Mouse (Mus musculus) CH12.LX (cell line): ENCODE results near the gene Psmd1. TPM values are rescaled to one million over a fixed set of nuclear protein-coding genes. Genes with fewer than 3 reads are reported as not detected.

Source experiments
- DNase-seq: peaks from one replicate; pipeline ENCODE4 v3.0.0-alpha.2; 2013; ENCODE audit errors: extremely low read depth
- H3K27ac ChIP-seq: 2 replicates; pipeline ENCODE4 v1.5.1; 2012; ENCODE audit warnings: low read depth, mild to moderate bottlenecking, control low read depth, moderate library complexity; ENCODE audit not compliant: insufficient read depth
- H3K27me3 ChIP-seq: replicated peaks from 2 replicates; pipeline ENCODE3; 2012; ENCODE audit warnings: inconsistent platforms
- H3K36me3 ChIP-seq, 2 experiments: replicated peaks in 1 of 2; 2 replicates each; pipeline versions ENCODE3 to v1.6.1; 2012; ENCODE audit warnings: inconsistent platforms in 1 of 2, low read length in 1 of 2, mild to moderate bottlenecking in 1 of 2, mixed read lengths in 1 of 2, moderate library complexity in 1 of 2; ENCODE audit not compliant: control insufficient read depth in 1 of 2, insufficient read depth in 1 of 2
- H3K4me1 ChIP-seq, 2 experiments: 2 replicates each; pipeline ENCODE4 v1.6.1; 2012; ENCODE audit warnings: inconsistent platforms in 1 of 2, moderate library complexity in 1 of 2; ENCODE audit not compliant: insufficient read depth in 2 of 2, control insufficient read depth in 1 of 2
- H3K4me2 ChIP-seq: 2 replicates; pipeline ENCODE4 v1.6.1; 2012; ENCODE audit warnings: low read depth, mild to moderate bottlenecking, control low read depth; ENCODE audit not compliant: poor library complexity, insufficient read depth, severe bottlenecking
- H3K4me3 ChIP-seq, 3 experiments: fragments of 150-350 bp in 1 of 3; sonication (generic) in 1 of 3; replicated peaks in 1 of 3; 2 replicates each; pipeline versions ENCODE3 to v1.5.1; 2011 to 2012; ENCODE audit warnings: low read depth in 2 of 3, low read length in 2 of 3, mild to moderate bottlenecking in 2 of 3, moderate library complexity in 2 of 3, control low read depth in 1 of 3, improper control_type of control experiment in 1 of 3, inconsistent platforms in 1 of 3, mixed read lengths in 1 of 3; ENCODE audit not compliant: poor library complexity in 1 of 3
- H3K79me2 ChIP-seq: replicated peaks from 2 replicates; pipeline ENCODE4 v1.6.1; 2012; ENCODE audit warnings: mild to moderate bottlenecking, moderate library complexity; ENCODE audit not compliant: control insufficient read depth, poor library complexity, insufficient read depth, severe bottlenecking; ENCODE audit errors: extremely low read depth
- H3K9ac ChIP-seq: 2 replicates; pipeline ENCODE4 v1.6.1; 2012; ENCODE audit warnings: low read depth, mild to moderate bottlenecking, control low read depth, moderate library complexity; ENCODE audit not compliant: insufficient read depth
- H3K9me3 ChIP-seq: replicated peaks from 2 replicates; pipeline ENCODE3; 2012; ENCODE audit warnings: low read length, inconsistent platforms, mixed read lengths
- CHD1 ChIP-seq: IDR thresholded peaks from 2 replicates; pipeline ENCODE4 v1.6.1; 2012; ENCODE audit warnings: low read depth, low read length, improper control_type of control experiment, inconsistent platforms
- CTCF ChIP-seq, 2 experiments: IDR thresholded peaks in 1 of 2; conservative IDR thresholded peaks in 1 of 2; 2 replicates each; pipeline ENCODE4 v1.5.1; 2011 to 2012; ENCODE audit warnings: low read depth in 2 of 2, low read length in 2 of 2, improper control_type of control experiment in 1 of 2, inconsistent platforms in 1 of 2, mild to moderate bottlenecking in 1 of 2, moderate library complexity in 1 of 2
- E2F4 ChIP-seq: IDR thresholded peaks from 2 replicates; pipeline ENCODE4 v1.6.1; 2011; ENCODE audit warnings: low read depth, low read length, improper control_type of control experiment; ENCODE audit not compliant: insufficient replicate concordance
- ELF1 ChIP-seq: IDR thresholded peaks from 2 replicates; pipeline ENCODE4 v1.6.1; 2014; ENCODE audit warnings: low read depth, mild to moderate bottlenecking, inconsistent platforms, low read length, improper control_type of control experiment
- GABPA ChIP-seq: IDR thresholded peaks from 2 replicates; pipeline ENCODE4 v1.6.1; 2012; ENCODE audit warnings: low read depth, low read length, improper control_type of control experiment, inconsistent platforms; ENCODE audit not compliant: insufficient replicate concordance
- HCFC1 ChIP-seq: IDR thresholded peaks from 2 replicates; pipeline ENCODE4 v1.6.1; 2012; ENCODE audit warnings: low read depth, mild to moderate bottlenecking, inconsistent platforms, low read length, improper control_type of control experiment
- MAFK ChIP-seq: IDR thresholded peaks from 2 replicates; pipeline ENCODE4 v1.6.1; 2011; ENCODE audit warnings: low read length, improper control_type of control experiment; ENCODE audit not compliant: insufficient replicate concordance
- MAZ ChIP-seq: IDR thresholded peaks from 2 replicates; pipeline ENCODE4 v1.6.1; 2012; ENCODE audit warnings: low read depth, mild to moderate bottlenecking, inconsistent platforms, low read length, improper control_type of control experiment, moderate library complexity
- MEF2A ChIP-seq: IDR thresholded peaks from 2 replicates; pipeline ENCODE4 v1.6.1; 2014; ENCODE audit warnings: low read depth, mild to moderate bottlenecking, inconsistent platforms, low read length, improper control_type of control experiment, borderline replicate concordance
- MYC ChIP-seq: IDR thresholded peaks from 2 replicates; pipeline ENCODE4 v1.6.1; 2011; ENCODE audit warnings: low read depth, mild to moderate bottlenecking, improper control_type of control experiment, low read length
- NRF1 ChIP-seq: IDR thresholded peaks from 2 replicates; pipeline ENCODE4 v1.6.1; 2014; ENCODE audit warnings: low read depth, mild to moderate bottlenecking, inconsistent platforms, low read length, improper control_type of control experiment, moderate library complexity
- PAX5 ChIP-seq: IDR thresholded peaks from 2 replicates; pipeline ENCODE4 v1.6.1; 2012; ENCODE audit warnings: low read length, inconsistent platforms, mixed read lengths
- POLR2A ChIP-seq: IDR thresholded peaks from 2 replicates; pipeline ENCODE4 v1.6.1; 2011; ENCODE audit warnings: low read depth, mild to moderate bottlenecking, improper control_type of control experiment, low read length
- POLR2AphosphoS2 ChIP-seq: IDR thresholded peaks from 2 replicates; pipeline ENCODE4 v1.6.1; 2011; ENCODE audit warnings: low read depth, low read length, improper control_type of control experiment
- RAD21 ChIP-seq: IDR thresholded peaks from 2 replicates; pipeline ENCODE4 v1.6.1; 2011; ENCODE audit warnings: low read depth, mild to moderate bottlenecking, low read length, improper control_type of control experiment, moderate library complexity
- RCOR1 ChIP-seq: conservative IDR thresholded peaks from 2 replicates; pipeline ENCODE4 v1.6.1; 2012; ENCODE audit warnings: low read depth, mild to moderate bottlenecking, inconsistent platforms, low read length, improper control_type of control experiment
- TBP ChIP-seq: conservative IDR thresholded peaks from 2 replicates; pipeline ENCODE4 v1.6.1; 2011; ENCODE audit warnings: low read depth, low read length, improper control_type of control experiment
- UBTF ChIP-seq: IDR thresholded peaks from 2 replicates; pipeline ENCODE4 v1.6.1; 2012; ENCODE audit warnings: low read depth, mild to moderate bottlenecking, inconsistent platforms, low read length, improper control_type of control experiment, moderate library complexity
- ZC3H11A ChIP-seq: IDR thresholded peaks from 2 replicates; pipeline ENCODE4 v1.6.1; 2012; ENCODE audit warnings: low read depth, mild to moderate bottlenecking, inconsistent platforms, low read length, improper control_type of control experiment
- ZKSCAN1 ChIP-seq: IDR thresholded peaks from 2 replicates; pipeline ENCODE4 v1.6.1; 2012; ENCODE audit warnings: low read depth, inconsistent platforms, low read length, improper control_type of control experiment, borderline replicate concordance
- ZMIZ1 ChIP-seq: IDR thresholded peaks from 2 replicates; pipeline ENCODE4 v1.6.1; 2012; ENCODE audit warnings: low read depth, mild to moderate bottlenecking, inconsistent platforms, low read length, improper control_type of control experiment
- ZNF384 ChIP-seq: IDR thresholded peaks from 2 replicates; pipeline ENCODE4 v1.6.1; 2012; ENCODE audit warnings: low read depth, low read length, improper control_type of control experiment, inconsistent platforms
- dilution Hi-C: fragments of 300-500 bp; cut with MboI; formaldehyde crosslinking; loops from 2 replicates; pipeline ENCODE4 v1.14.3; 2020; ENCODE audit warnings: low sequenced_read_pairs; ENCODE audit not compliant: extremely low pct_unique_long_range_greater_than_20kb, extremely low pct_ligation_motif_present
- in situ Hi-C: fragments of 300-500 bp; cut with MboI; formaldehyde crosslinking; loops from 3 replicates; pipeline ENCODE4 v1.14.3; 2019; ENCODE audit warnings: low sequenced_read_pairs, low pct_ligation_motif_present, low pct_unique_long_range_greater_than_20kb, mixed read lengths
- polyA plus RNA-seq: library from polyadenylated mRNA; unstranded; fragments of >175 nt; gene quantifications from 2 replicates; pipeline ENCODE4 v1.2.1, GENCODE M21; 2012; ENCODE audit warnings: low read depth; ENCODE audit not compliant: insufficient read length
- total RNA-seq, 2 experiments: library from RNA; depleted of rRNA; stranded (reverse); fragments of 300-350 nt in 1 of 2; fragments of >200 nt in 1 of 2; gene quantifications; 2 replicates each; pipeline ENCODE4 v1.2.3; 2012 to 2014

Psmd1 gene
- total and polyA plus RNA-seq, 3 experiments = 87.6 to 196 (median 134) TPM

GRCm38 (mm10) chr1:86133337-86133736 lies 69.2 kb downstream of the Psmd1 start, which contains the start of gene Gm21972:
Gm21972 (plus strand) TSS chr1:86133637.
- Histone ChIP-seq H3K9ac (no peak within 1 kb of the TSS), H3K79me2 (no peaks in the 10 kb centered on the region), H3K9me3 (no peaks in the 10 kb centered on the region)
- TF ChIP-seq TBP = no peak
- TF ChIP-seq POLR2AphosphoS2 = no peak
- no peak for TF ChIP-seq GABPA
- TF ChIP-seq CTCF (conservative IDR thresholded peaks at IDR 0.05 in 1 of 2, IDR thresholded peaks at IDR 0.05 in 1 of 2; ENCODE audit: low read depth in 2 of 2, low read length in 2 of 2) = no peak
- TF ChIP-seq MAFK = no peak
- no peak for TF ChIP-seq POLR2A
- no peak for TF ChIP-seq ELF1
- TF ChIP-seq, all 38 proteins: peak for 0
- peaks cover 65 to 83% of the 10 kb centered on the region in 2 experiments for H3K36me3 ChIP-seq
- H3K4me3 ChIP-seq = no peak within 1 kb of the TSS
- H3K27me3 ChIP-seq = no peaks in the 10 kb centered on the region
- H3K4me1 ChIP-seq = no peaks in the 10 kb centered on the region
- no peak within 1 kb of the TSS for H3K27ac ChIP-seq
- in situ Hi-C loops = no loop called here
- dilution Hi-C loops = no loop called here
- DNase-seq = no peak
- H3K4me2 ChIP-seq = no peak within 1 kb of the TSS

GRCm38 (mm10) chr1:86135315-86135714 lies 71.1 kb downstream of the Psmd1 start:
- no peak overlapping the region for H3K27ac ChIP-seq
- TF ChIP-seq TBP (no peak), E2F4 (no peak), POLR2A (no peak), HCFC1 (no peak), ZNF384 (no peak), ZMIZ1 (no peak), ELF1 (no peak), NRF1 (no peak), RAD21 (no peak)
- TF ChIP-seq, all 38 proteins: peak for 0
- in situ Hi-C loops (no loop called here), dilution Hi-C loops (no loop called here)
- no peak for DNase-seq
- no peak overlapping the region for H3K9ac ChIP-seq
- no peaks in the 10 kb centered on the region for H3K79me2 ChIP-seq
- H3K9me3 ChIP-seq = no peaks in the 10 kb centered on the region
- no peaks in the 10 kb centered on the region for H3K4me1 ChIP-seq
- peaks cover 55 to 82% of the 10 kb centered on the region in 2 experiments for H3K36me3 ChIP-seq
- no peak overlapping the region for H3K4me3 ChIP-seq
- H3K4me2 ChIP-seq = no peak overlapping the region
- H3K27me3 ChIP-seq = no peaks in the 10 kb centered on the region

- Histone ChIP-seq H3K27ac (no peak overlapping the region), H3K36me3 (peaks cover 26 to 49% of the 10 kb centered on the region in 2 experiments), H3K4me3 (no peak overlapping the region), H3K4me2 (no peak overlapping the region), H3K27me3 (no peaks in the 10 kb centered on the region), H3K9me3 (no peaks in the 10 kb centered on the region), H3K79me2 (no peaks in the 10 kb centered on the region), H3K9ac (no peak overlapping the region), H3K4me1 (0 out of 4 replicates have a peak, but pooled peaks cover 0 to 6% of the 10 kb centered on the region in 2 experiments)
- no peak for DNase-seq
- dilution Hi-C loops (no loop called here), in situ Hi-C loops (no loop called here)
- TF ChIP-seq RAD21 = no peak
- TF ChIP-seq ELF1 = no peak
- no peak for TF ChIP-seq UBTF
- TF ChIP-seq E2F4 = no peak
- TF ChIP-seq MAFK = no peak
- TF ChIP-seq ZC3H11A = no peak
- no peak for TF ChIP-seq MAZ
- TF ChIP-seq POLR2A = no peak
- no peak for TF ChIP-seq MEF2A
- no peak for TF ChIP-seq PAX5
- TF ChIP-seq MYC = no peak
- TF ChIP-seq ZKSCAN1 = no peak
- no peak for TF ChIP-seq RCOR1
- no peak for TF ChIP-seq CHD1
Observed at GRCm38 (mm10) chr1:86141081-86141480, 76.9 kb downstream of the Psmd1 start.
